Mouse (Mus musculus) hindbrain, embryonic 15.5 days (tissue): Measurements from ENCODE around the gene Fahd1. TPM values are rescaled to one million over a fixed set of nuclear protein-coding genes. Genes with fewer than 3 reads are reported as not detected.

Source experiments
- ATAC-seq: fragments of 200-750 bp; cut with Nextera tagmentation; 2 replicates; pipeline ENCODE4 v1.8.0; 2017; ENCODE audit warnings: low read depth, moderate number of reproducible peaks, moderate TSS enrichment; ENCODE audit not compliant: low FRiP score
- H3K27ac ChIP-seq: fragments of 300-500 bp; sonication (generic); replicated peaks from 2 replicates; pipeline ENCODE4 v1.5.1; 2015; ENCODE audit warnings: mild to moderate bottlenecking, inconsistent platforms
- H3K27me3 ChIP-seq: fragments of 300-500 bp; sonication (generic); 2 replicates; pipeline ENCODE4 v1.6.1; 2015; ENCODE audit warnings: control low read depth, inconsistent platforms
- H3K36me3 ChIP-seq: fragments of 300-500 bp; sonication (generic); 2 replicates; pipeline ENCODE4 v1.6.1; 2015; ENCODE audit warnings: control low read depth, inconsistent platforms
- H3K4me1 ChIP-seq: fragments of 300-500 bp; sonication (generic); replicated peaks from 2 replicates; pipeline ENCODE4 v1.6.1; 2015; ENCODE audit warnings: control low read depth, inconsistent platforms
- H3K4me2 ChIP-seq: fragments of 300-500 bp; sonication (generic); 2 replicates; pipeline ENCODE4 v1.6.1; 2015; ENCODE audit warnings: moderate library complexity, mild to moderate bottlenecking, inconsistent platforms
- H3K4me3 ChIP-seq: fragments of 300-500 bp; sonication (generic); 2 replicates; pipeline ENCODE4 v1.5.1; 2015; ENCODE audit warnings: mild to moderate bottlenecking, inconsistent platforms
- H3K9ac ChIP-seq: fragments of 300-500 bp; sonication (generic); 2 replicates; pipeline ENCODE4 v1.6.1; 2015; ENCODE audit warnings: inconsistent platforms
- H3K9me3 ChIP-seq: fragments of 300-500 bp; sonication (generic); 2 replicates; pipeline ENCODE4 v1.6.1; 2016; ENCODE audit warnings: control low read depth, inconsistent platforms
- WGBS: fragments of 180-500 bp; shearing (Covaris S2); methylation state at CpG from one replicate; pipeline ENCODE4 v1.1.7; 2015; 5-methylcytosine and 5-hydroxymethylcytosine counted together
- polyA plus RNA-seq: library from polyadenylated mRNA; unstranded; fragments of >200 nt; fragmentation: Nextera tagmentation; extraction: Ambion mirVana; gene quantifications from 2 replicates; pipeline ENCODE4 v1.2.1, GENCODE M21; 2015

Fahd1 gene
- polyA plus RNA-seq, 1 experiment from 2014 or later = 20.5 TPM

DNA sequence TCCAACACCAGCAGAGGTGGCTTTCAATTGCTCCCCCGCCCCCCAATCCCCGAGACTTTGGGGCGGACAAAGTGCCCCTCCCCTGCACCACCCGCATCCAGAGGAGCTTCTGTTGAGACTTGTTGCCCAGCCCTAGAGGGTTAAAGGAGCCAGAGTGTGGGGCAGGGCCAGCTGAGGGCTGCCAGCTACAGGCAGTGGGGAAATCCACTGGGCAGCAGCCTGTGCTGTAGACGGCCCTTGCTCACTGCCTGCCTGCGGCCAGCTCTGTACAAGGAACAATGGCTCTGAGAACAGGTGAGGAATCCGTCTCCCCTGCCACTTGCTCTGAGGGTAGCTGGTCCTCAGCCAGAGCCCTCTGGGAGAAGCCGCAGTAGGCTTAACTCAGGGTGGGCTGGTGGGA lies 28.4 kb upstream of the Fahd1 start:
- Histone ChIP-seq H3K4me1 (no peaks in the 10 kb centered on the region), H3K4me3 (no peak overlapping the region), H3K9me3 (no peaks in the 10 kb centered on the region), H3K36me3 (peaks cover 8% of the 10 kb centered on the region), H3K9ac (no peak overlapping the region), H3K27ac (no peak overlapping the region), H3K4me2 (no peak overlapping the region), H3K27me3 (no peaks in the 10 kb centered on the region)
- no peak for ATAC-seq
- 74% methylated on average over 8 of the region's 8 CpGs for WGBS

DNA sequence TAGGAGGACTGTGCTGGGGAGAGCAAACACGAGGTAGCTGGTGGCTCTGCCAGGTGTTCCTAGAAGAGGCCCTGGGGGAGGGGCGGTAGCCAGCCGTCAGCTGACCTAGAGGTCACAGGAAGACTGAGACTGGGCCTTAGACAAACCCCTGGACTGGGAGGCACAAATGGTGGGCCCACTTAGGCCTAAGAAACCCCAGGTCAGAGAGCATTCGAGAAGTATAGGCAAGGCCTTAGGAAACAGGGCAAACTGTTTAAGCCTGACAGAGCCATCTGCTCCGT lies 27.9 kb upstream of the Fahd1 start:
- Histone ChIP-seq H3K36me3 (peaks cover 5% of the 10 kb centered on the region), H3K9ac (no peak overlapping the region), H3K4me2 (no peak overlapping the region), H3K27ac (no peak overlapping the region), H3K4me3 (no peak overlapping the region), H3K9me3 (no peaks in the 10 kb centered on the region), H3K4me1 (no peaks in the 10 kb centered on the region), H3K27me3 (no peaks in the 10 kb centered on the region)
- ATAC-seq = no peak
- WGBS = 45% methylated on average over 5 of the region's 5 CpGs

DNA sequence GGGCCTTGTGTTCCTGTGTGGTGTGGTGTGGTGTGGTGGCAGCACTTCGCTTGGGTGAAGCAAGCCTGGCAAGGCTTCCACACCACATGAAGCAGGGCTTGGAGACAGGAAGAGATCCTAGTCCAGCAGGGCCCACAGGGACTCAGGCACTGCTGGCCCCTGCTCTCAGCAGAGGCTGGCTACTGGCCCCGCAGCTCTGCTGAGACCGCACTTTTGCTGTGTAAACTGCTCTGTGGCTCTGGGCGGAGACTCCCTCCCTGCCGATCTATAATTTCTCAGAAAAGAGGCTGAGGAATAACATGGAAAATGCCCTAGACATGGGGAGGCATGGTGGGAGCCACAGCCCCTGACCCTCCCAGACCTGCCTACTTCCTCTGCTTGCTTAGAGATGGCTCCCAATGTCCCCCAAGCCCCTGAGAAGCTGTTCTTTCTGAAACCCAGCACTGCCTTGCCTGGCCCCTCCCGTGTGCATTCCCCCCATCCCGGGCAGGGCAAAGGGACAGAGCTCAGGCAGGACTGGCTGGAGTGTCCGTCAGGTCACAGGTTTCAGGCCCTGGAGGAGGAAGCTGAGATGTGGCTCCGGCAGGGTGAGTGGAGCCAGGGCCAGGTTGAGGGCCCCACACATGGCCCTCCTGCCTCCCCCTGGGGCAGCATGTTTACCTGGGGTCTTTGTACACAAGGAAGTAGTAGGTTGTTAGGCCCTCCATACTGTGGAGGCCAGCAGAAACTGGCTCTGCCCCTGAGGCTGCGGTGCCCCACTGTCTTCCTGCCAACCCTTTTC lies 27.4 kb upstream of the Fahd1 start:
- WGBS = 66% methylated on average over 10 of the region's 10 CpGs
- Histone ChIP-seq H3K9ac (no peak overlapping the region), H3K9me3 (no peaks in the 10 kb centered on the region), H3K4me3 (no peak overlapping the region), H3K4me2 (no peak overlapping the region), H3K27me3 (no peaks in the 10 kb centered on the region), H3K27ac (no peak overlapping the region), H3K36me3 (no peaks in the 10 kb centered on the region; the same call in 1 of the 2 replicates), H3K4me1 (no peaks in the 10 kb centered on the region)
- ATAC-seq = no peak

- 81% methylated on average over 8 of the region's 8 CpGs for WGBS
Measured at GRCm38 (mm10) chr17:24874989-24875388, 24.8 kb upstream of the Fahd1 start.

GRCm38 (mm10) chr17:24874405-24874745 lies 24.2 kb upstream of the Fahd1 start:
- WGBS = 53% methylated on average over 1 of the region's 1 CpGs
- no peak for ATAC-seq
- no peak overlapping the region for H3K4me3 ChIP-seq
- no peaks in the 10 kb centered on the region for H3K36me3 ChIP-seq
- no peaks in the 10 kb centered on the region for H3K9me3 ChIP-seq
- no peak overlapping the region for H3K27ac ChIP-seq
- no peak overlapping the region for H3K9ac ChIP-seq
- no peaks in the 10 kb centered on the region for H3K4me1 ChIP-seq
- no peaks in the 10 kb centered on the region for H3K27me3 ChIP-seq
- no peak overlapping the region for H3K4me2 ChIP-seq

More at GRCm38 (mm10) chr17:24874989-24875388, 24.8 kb upstream of the Fahd1 start:
- no peaks in the 10 kb centered on the region for H3K36me3 ChIP-seq
- no peak overlapping the region for H3K27ac ChIP-seq
- no peaks in the 10 kb centered on the region for H3K27me3 ChIP-seq
- H3K4me1 ChIP-seq = no peaks in the 10 kb centered on the region
- H3K4me3 ChIP-seq = no peak overlapping the region
- no peak for ATAC-seq
- H3K9ac ChIP-seq = no peak overlapping the region
- H3K9me3 ChIP-seq = no peaks in the 10 kb centered on the region
- H3K4me2 ChIP-seq = no peak overlapping the region

GRCm38 (mm10) chr17:24873695-24874404 lies 23.7 kb upstream of the Fahd1 start:
- Histone ChIP-seq H3K27ac (no peak overlapping the region), H3K4me1 (no peaks in the 10 kb centered on the region), H3K27me3 (no peaks in the 10 kb centered on the region), H3K36me3 (no peaks in the 10 kb centered on the region), H3K9ac (no peak overlapping the region), H3K4me2 (no peak overlapping the region), H3K4me3 (no peak overlapping the region), H3K9me3 (no peaks in the 10 kb centered on the region)
- no peak for ATAC-seq
- 56% methylated on average over 4 of the region's 4 CpGs for WGBS

GRCm38 (mm10) chr17:24867914-24868313 lies 17.8 kb upstream of the Fahd1 start:
- Histone ChIP-seq H3K4me1 (no peaks in the 10 kb centered on the region), H3K36me3 (peaks cover 18% of the 10 kb centered on the region), H3K27ac (no peak overlapping the region), H3K9ac (no peak overlapping the region), H3K4me3 (no peak overlapping the region), H3K27me3 (no peaks in the 10 kb centered on the region), H3K9me3 (no peaks in the 10 kb centered on the region), H3K4me2 (no peak overlapping the region)
- no peak for ATAC-seq
- WGBS = 96% methylated on average over 10 of the region's 10 CpGs

- 91% methylated on average over 8 of the region's 8 CpGs for WGBS
- Histone ChIP-seq H3K27ac (no peak within 1 kb of the TSS), H3K9ac (no peak within 1 kb of the TSS), H3K9me3 (no peaks in the 10 kb centered on the region), H3K4me2 (no peak within 1 kb of the TSS), H3K4me3 (no peak within 1 kb of the TSS), H3K27me3 (no peaks in the 10 kb centered on the region), H3K4me1 (no peaks in the 10 kb centered on the region), H3K36me3 (peaks cover 34% of the 10 kb centered on the region)
- ATAC-seq = no peak
Measured at GRCm38 (mm10) chr17:24865776-24866175, 15.6 kb upstream of the Fahd1 start, which contains the start of gene Igfals. Igfals (plus strand) TSS chr17:24865997.

DNA sequence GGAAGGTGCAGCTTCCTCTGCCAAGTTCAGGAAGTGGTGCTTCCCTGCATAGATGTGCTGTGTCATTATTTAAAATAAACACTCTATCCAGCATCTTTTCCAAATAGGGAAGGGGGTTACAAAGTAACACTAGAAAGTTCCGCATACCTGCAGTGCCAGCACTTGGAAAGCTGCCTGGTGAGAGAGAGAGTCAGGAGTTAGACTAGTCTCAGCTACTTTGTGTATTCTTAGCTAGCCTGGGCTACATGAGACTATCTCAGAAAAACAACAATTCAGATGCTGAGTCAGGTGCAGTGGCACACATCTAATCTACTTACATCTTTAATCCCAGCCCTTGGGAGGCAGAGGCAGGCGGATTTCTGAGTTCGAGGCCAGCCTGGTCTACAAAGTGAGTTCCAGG lies 11.6 kb upstream of the Fahd1 start:
- H3K9ac ChIP-seq = no peak overlapping the region
- no peaks in the 10 kb centered on the region for H3K9me3 ChIP-seq
- H3K27ac ChIP-seq = no peak overlapping the region
- 95% methylated on average over 3 of the region's 3 CpGs for WGBS
- no peak overlapping the region for H3K4me2 ChIP-seq
- H3K36me3 ChIP-seq = peaks cover 34% of the 10 kb centered on the region
- H3K4me3 ChIP-seq = no peak overlapping the region
- H3K27me3 ChIP-seq = no peaks in the 10 kb centered on the region
- no peaks in the 10 kb centered on the region for H3K4me1 ChIP-seq
- ATAC-seq = no peak

- peaks cover 36% of the 10 kb centered on the region for H3K36me3 ChIP-seq
- H3K9me3 ChIP-seq = no peaks in the 10 kb centered on the region
- no peak for ATAC-seq
- WGBS = 95% methylated on average over 8 of the region's 8 CpGs
- no peak overlapping the region for H3K27ac ChIP-seq
- H3K4me1 ChIP-seq = no peaks in the 10 kb centered on the region
- H3K4me2 ChIP-seq = no peak overlapping the region
- no peaks in the 10 kb centered on the region for H3K27me3 ChIP-seq
- H3K4me3 ChIP-seq = no peak overlapping the region
- no peak overlapping the region for H3K9ac ChIP-seq
Measured at GRCm38 (mm10) chr17:24860076-24860475, 9.9 kb upstream of the Fahd1 start.

DNA sequence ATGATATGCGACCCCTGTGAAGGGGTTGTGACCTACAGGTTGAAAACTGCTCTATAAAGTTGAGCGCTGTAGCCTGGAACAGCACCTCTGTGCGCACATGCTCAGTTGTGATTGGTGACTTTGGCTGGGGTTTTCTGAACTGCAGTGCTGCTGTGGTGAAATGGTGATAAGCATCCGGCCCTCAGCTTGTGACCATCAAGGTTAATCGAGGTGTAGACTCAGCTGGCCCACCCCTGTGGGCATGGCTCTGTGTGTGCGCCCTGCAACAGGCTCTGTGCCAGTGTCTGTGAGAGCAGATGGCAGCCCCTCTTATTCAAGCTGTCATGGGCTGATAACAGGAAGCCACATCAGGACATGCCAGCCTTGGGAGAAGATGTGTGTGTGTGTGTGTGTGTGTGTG lies 8.8 kb upstream of the Fahd1 start:
- Histone ChIP-seq H3K9ac (no peak overlapping the region), H3K4me2 (no peak overlapping the region), H3K9me3 (no peaks in the 10 kb centered on the region), H3K36me3 (peaks cover 33% of the 10 kb centered on the region), H3K4me1 (no peaks in the 10 kb centered on the region), H3K4me3 (no peak overlapping the region), H3K27ac (no peak overlapping the region), H3K27me3 (no peaks in the 10 kb centered on the region)
- 86% methylated on average over 6 of the region's 6 CpGs for WGBS
- ATAC-seq = no peak

DNA sequence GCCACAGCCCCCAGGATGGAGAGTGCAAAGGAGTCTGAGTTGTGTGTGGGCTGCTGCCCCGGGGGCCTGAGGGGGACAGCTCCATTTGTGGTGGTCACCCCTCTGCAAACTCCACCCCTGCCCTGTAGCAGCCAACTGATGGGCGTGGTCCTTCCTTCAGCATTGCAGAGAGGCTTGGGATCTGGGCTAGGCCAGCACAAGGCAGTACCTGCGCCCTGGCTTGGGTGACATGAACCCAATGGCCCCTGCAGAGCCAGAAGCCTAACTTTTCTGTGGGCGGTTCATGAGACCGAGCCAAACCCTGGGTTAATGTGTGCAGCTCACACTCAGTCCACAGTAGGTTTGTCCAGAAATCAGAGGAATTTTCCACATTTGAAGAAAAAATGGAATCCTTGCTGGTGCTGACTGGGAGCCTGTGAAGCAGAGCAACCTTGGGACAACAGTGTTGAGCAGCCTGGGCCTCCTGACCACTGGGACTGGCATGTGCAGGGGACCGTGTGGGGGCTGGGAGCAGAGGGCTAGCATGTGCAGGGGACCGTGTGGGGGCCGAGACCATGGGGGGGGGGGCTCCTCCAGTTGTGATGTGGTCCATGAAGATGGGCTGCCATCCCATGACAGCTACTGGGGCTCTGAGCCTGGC lies 7.8 kb upstream of the Fahd1 start:
- H3K4me2 ChIP-seq = no peak overlapping the region
- no peaks in the 10 kb centered on the region for H3K9me3 ChIP-seq
- H3K4me3 ChIP-seq = no peak overlapping the region
- H3K4me1 ChIP-seq = no peaks in the 10 kb centered on the region
- H3K36me3 ChIP-seq = peaks cover 35% of the 10 kb centered on the region
- no peak overlapping the region for H3K27ac ChIP-seq
- 93% methylated on average over 8 of the region's 8 CpGs for WGBS
- no peak overlapping the region for H3K9ac ChIP-seq
- no peaks in the 10 kb centered on the region for H3K27me3 ChIP-seq
- ATAC-seq = no peak
